Mouse (Mus musculus) liver, embryonic 14.5 days (tissue): ENCODE data around the gene Ccdc3.

Source experiments
- CTCF ChIP-seq: IDR thresholded peaks from 2 replicates; pipeline ENCODE4 v1.5.1; 2016; ENCODE audit warnings: antibody characterized with exemption, low read depth, control low read depth
- EP300 ChIP-seq: IDR thresholded peaks from 2 replicates; pipeline ENCODE4 v1.6.1; 2016; ENCODE audit warnings: antibody characterized with exemption, low read depth

DNA sequence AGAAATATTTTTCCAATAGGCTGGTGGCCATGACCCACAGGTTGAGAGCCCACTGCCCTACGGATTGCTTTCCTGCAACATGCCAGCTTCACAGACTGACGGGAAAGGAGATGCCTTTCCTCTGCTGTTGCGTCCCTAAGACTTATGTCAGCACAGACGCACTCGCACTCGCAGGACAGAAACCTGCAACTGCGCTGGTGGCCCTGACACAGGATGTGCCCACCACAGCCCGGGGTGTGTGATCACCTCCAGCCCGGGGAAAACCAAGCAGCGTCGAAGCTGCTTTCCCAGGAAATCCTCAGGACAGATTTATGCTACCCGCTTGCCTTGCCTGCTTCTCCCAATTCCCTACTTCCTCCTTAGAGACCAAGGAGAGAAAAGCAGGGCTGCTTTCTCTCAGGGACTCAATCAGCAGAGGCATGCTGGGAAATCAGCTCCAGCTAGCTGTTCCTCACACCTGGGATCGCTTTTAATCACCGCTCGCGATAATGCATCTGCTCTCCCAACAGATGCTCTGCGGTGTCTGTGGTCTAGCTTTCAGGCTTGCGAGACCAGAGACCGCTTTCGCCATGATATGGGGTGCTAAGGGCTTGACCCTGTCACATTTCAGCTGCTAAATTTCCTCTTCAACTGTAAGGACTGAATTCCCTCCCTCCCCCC lies 39.7 kb upstream of the Ccdc3 start:
- TF ChIP-seq CTCF = no peak
- TF ChIP-seq EP300 = no peak
